Comparison of ENCODE assay signal across 8 mouse cellular contexts in genomic region chr11:98789824-98790223, GRCm38 (mm10). TPM values are rescaled to one million over a fixed set of nuclear protein-coding genes. Genes with fewer than 3 reads are reported as not detected.
A peak's percentile ranks its signal among the peaks of the same experiment; 100 is the strongest.
DNase-seq lines count a peak whose midpoint lies in the region; ATAC-seq and TF ChIP-seq lines count a peak whose summit lies in the region.

No protein-coding gene starts in this region.

- no peak for ATAC-seq in kidney, postnatal 0 days (replicated peaks; ENCODE audit: low FRiP score, low read depth)
- ATAC-seq in embryonic facial prominence, embryonic 15.5 days (ENCODE audit: insufficient number of reproducible peaks, low FRiP score, low TSS enrichment, low read depth): no peak
- no peak for ATAC-seq in limb, embryonic 11.5 days (ENCODE audit: insufficient number of reproducible peaks, low FRiP score, low TSS enrichment, low read depth)
- no peak for ATAC-seq in neural tube, embryonic 14.5 days (ENCODE audit: low read depth)
- no peak for ATAC-seq in frontal cortex, adult (ENCODE audit: low TSS enrichment)

- H3K36me3 ChIP-seq in kidney, postnatal 0 days (ENCODE audit: insufficient read depth, low read length): no peaks in the 10 kb centered on the region
- H3K36me3 ChIP-seq in embryonic facial prominence, embryonic 15.5 days: no peaks in the 10 kb centered on the region
- H3K36me3 ChIP-seq in limb, embryonic 11.5 days (ENCODE audit: control insufficient read depth, insufficient read depth, low read length): no peaks in the 10 kb centered on the region
- no peaks in the 10 kb centered on the region for H3K36me3 ChIP-seq in neural tube, embryonic 14.5 days (ENCODE audit: control insufficient read depth, insufficient read depth, low read length)

- peak overlapping the region; percentile 60; the same call in 1 of the 2 replicates for H3K9ac ChIP-seq in kidney, postnatal 0 days (ENCODE audit: low read depth, low read length)
- H3K9ac ChIP-seq in embryonic facial prominence, embryonic 15.5 days: no peak overlapping the region
- no peak overlapping the region for H3K9ac ChIP-seq in limb, embryonic 11.5 days (ENCODE audit: low read length)
- no peak overlapping the region for H3K9ac ChIP-seq in neural tube, embryonic 14.5 days (replicated peaks; ENCODE audit: low read depth, low read length)

- peak overlapping the region; percentile 44 for H3K4me3 ChIP-seq in kidney, postnatal 0 days (replicated peaks; ENCODE audit: low read depth, low read length)
- peak overlapping the region; percentile 54 for H3K4me3 ChIP-seq in embryonic facial prominence, embryonic 15.5 days (replicated peaks)
- peak overlapping the region; percentile 48; the same call in 1 of the 2 replicates for H3K4me3 ChIP-seq in limb, embryonic 11.5 days (ENCODE audit: low read depth, low read length)
- no peak overlapping the region; the same call in 1 of the 2 replicates for H3K4me3 ChIP-seq in neural tube, embryonic 14.5 days (ENCODE audit: low read depth, low read length)

- H3K27ac ChIP-seq in kidney, postnatal 0 days: peak overlapping the region; percentile 77
- H3K27ac ChIP-seq in embryonic facial prominence, embryonic 15.5 days (replicated peaks): peak overlapping the region; percentile 89
- no peak overlapping the region for H3K27ac ChIP-seq in limb, embryonic 11.5 days (replicated peaks; ENCODE audit: low read depth, low read length)
- H3K27ac ChIP-seq in neural tube, embryonic 14.5 days (ENCODE audit: low read depth, low read length): no peak overlapping the region

- no peak for TF ChIP-seq CTCF in kidney, postnatal 0 days (IDR thresholded peaks at IDR 0.05; ENCODE audit: low read depth)

- 37% methylated on average over 5 of the region's 5 CpGs for WGBS in kidney, postnatal 0 days
- WGBS in embryonic facial prominence, embryonic 15.5 days: 31% methylated on average over 5 of the region's 5 CpGs
- WGBS in limb, embryonic 11.5 days: 35% methylated on average over 5 of the region's 5 CpGs
- WGBS in neural tube, embryonic 14.5 days: 46% methylated on average over 5 of the region's 5 CpGs

- H3K4me1 ChIP-seq in kidney, postnatal 0 days (replicated peaks; ENCODE audit: insufficient read depth, low read length): peaks cover 35% of the 10 kb centered on the region
- H3K4me1 ChIP-seq in embryonic facial prominence, embryonic 15.5 days: peaks cover 41% of the 10 kb centered on the region
- H3K4me1 ChIP-seq in limb, embryonic 11.5 days (ENCODE audit: control insufficient read depth, insufficient read depth, low read length): peaks cover 33% of the 10 kb centered on the region
- peaks cover 15% of the 10 kb centered on the region for H3K4me1 ChIP-seq in neural tube, embryonic 14.5 days (ENCODE audit: control insufficient read depth, insufficient read depth, low read length)

- H3K27me3 ChIP-seq in kidney, postnatal 0 days (ENCODE audit: insufficient read depth, low read length): no peaks in the 10 kb centered on the region
- H3K27me3 ChIP-seq in embryonic facial prominence, embryonic 15.5 days: no peaks in the 10 kb centered on the region
- H3K27me3 ChIP-seq in limb, embryonic 11.5 days (ENCODE audit: control insufficient read depth, insufficient read depth, low read length): no peaks in the 10 kb centered on the region
- H3K27me3 ChIP-seq in neural tube, embryonic 14.5 days (ENCODE audit: control insufficient read depth, insufficient read depth, low read length): no peaks in the 10 kb centered on the region

- peak overlapping the region; percentile 91 for H3K4me2 ChIP-seq in kidney, postnatal 0 days (ENCODE audit: low read length)
- peak overlapping the region; percentile 91 for H3K4me2 ChIP-seq in embryonic facial prominence, embryonic 15.5 days (replicated peaks)
- H3K4me2 ChIP-seq in limb, embryonic 11.5 days (ENCODE audit: low read depth, severe bottlenecking): peak overlapping the region; percentile 89; the same call in 1 of the 2 replicates
- peak overlapping the region; percentile 78 for H3K4me2 ChIP-seq in neural tube, embryonic 14.5 days (ENCODE audit: low read depth, low read length)

- DNase-seq in kidney, postnatal 0 days (ENCODE audit: low spot score): no peak
- no peak for DNase-seq in kidney, postnatal 36 days
- DNase-seq in limb, embryonic 11.5 days (ENCODE audit: low spot score): no peak
- no peak for DNase-seq in left cerebral cortex, adult 18-20 months (ENCODE audit: low spot score in 2 of 2)
- DNase-seq in frontal cortex, postnatal 10 days (ENCODE audit: low spot score in 2 of 2): no peak

- H3K9me3 ChIP-seq in kidney, postnatal 0 days (replicated peaks; ENCODE audit: low read length): no peaks in the 10 kb centered on the region
- no peaks in the 10 kb centered on the region for H3K9me3 ChIP-seq in embryonic facial prominence, embryonic 15.5 days (replicated peaks)
- no peaks in the 10 kb centered on the region for H3K9me3 ChIP-seq in limb, embryonic 11.5 days (ENCODE audit: control insufficient read depth, low read length)
- no peaks in the 10 kb centered on the region for H3K9me3 ChIP-seq in neural tube, embryonic 14.5 days (ENCODE audit: control insufficient read depth, low read length)

RNA-seq across cellular contexts. Expression of gene Msl1, which starts 5.5 kb away (rescaled TPM):
- 17.8 and 19.3 TPM in 2 replicates for polyA plus RNA-seq in kidney, postnatal 0 days (2015; fragmentation: Nextera tagmentation; extraction: Ambion mirVana)
- 28.7 and 30.4 TPM in 2 replicates for polyA plus RNA-seq in embryonic facial prominence, embryonic 15.5 days (2015; fragmentation: Nextera tagmentation; extraction: Ambion mirVana)
- 24.6 and 25.6 TPM in 2 replicates for polyA plus RNA-seq in limb, embryonic 11.5 days (2014; fragmentation: Nextera tagmentation; extraction: Ambion mirVana)
- 24.2 and 26.9 TPM in 2 replicates for polyA plus RNA-seq in neural tube, embryonic 14.5 days (2014; fragmentation: Nextera tagmentation; extraction: Ambion mirVana)
- total RNA-seq in left cerebral cortex, adult 18-20 months (2021): 100 to 1,000 TPM; 182 to 185 TPM

RNA-seq across cellular contexts. Expression of gene Nr1d1, which starts 14.7 kb away (rescaled TPM):
- polyA plus RNA-seq in kidney, postnatal 0 days (2015; fragmentation: Nextera tagmentation; extraction: Ambion mirVana): 3.1 and 3.5 TPM in 2 replicates
- 1.7 and 1.8 TPM in 2 replicates for polyA plus RNA-seq in embryonic facial prominence, embryonic 15.5 days (2015; fragmentation: Nextera tagmentation; extraction: Ambion mirVana)
- polyA plus RNA-seq in limb, embryonic 11.5 days (2014; fragmentation: Nextera tagmentation; extraction: Ambion mirVana): 1.0 and 1.1 TPM in 2 replicates
- 3.8 and 3.9 TPM in 2 replicates for polyA plus RNA-seq in neural tube, embryonic 14.5 days (2014; fragmentation: Nextera tagmentation; extraction: Ambion mirVana)
- total RNA-seq in left cerebral cortex, adult 18-20 months (2021): 100 to 1,000 TPM in 1 of 2 experiments, 10 to 100 TPM in 1; 87.2 to 122 TPM

RNA-seq across cellular contexts. Expression of gene Casc3, which starts 14.9 kb away (rescaled TPM):
- 24.6 and 25.7 TPM in 2 replicates for polyA plus RNA-seq in kidney, postnatal 0 days (2015; fragmentation: Nextera tagmentation; extraction: Ambion mirVana)
- 37.0 and 42.2 TPM in 2 replicates for polyA plus RNA-seq in embryonic facial prominence, embryonic 15.5 days (2015; fragmentation: Nextera tagmentation; extraction: Ambion mirVana)
- 44.9 and 51.1 TPM in 2 replicates for polyA plus RNA-seq in limb, embryonic 11.5 days (2014; fragmentation: Nextera tagmentation; extraction: Ambion mirVana)
- 47.9 and 54.1 TPM in 2 replicates for polyA plus RNA-seq in neural tube, embryonic 14.5 days (2014; fragmentation: Nextera tagmentation; extraction: Ambion mirVana)
- total RNA-seq in left cerebral cortex, adult 18-20 months (2021): 10 to 100 TPM; 53.0 to 57.3 TPM

RNA-seq across cellular contexts. Expression of gene Rapgefl1, which starts 46.8 kb away (rescaled TPM):
- polyA plus RNA-seq in kidney, postnatal 0 days (2015; fragmentation: Nextera tagmentation; extraction: Ambion mirVana): 0.77 and 1.0 TPM in 2 replicates
- polyA plus RNA-seq in embryonic facial prominence, embryonic 15.5 days (2015; fragmentation: Nextera tagmentation; extraction: Ambion mirVana): 13.0 and 13.9 TPM in 2 replicates
- polyA plus RNA-seq in limb, embryonic 11.5 days (2014; fragmentation: Nextera tagmentation; extraction: Ambion mirVana): 2.2 and 2.8 TPM in 2 replicates
- polyA plus RNA-seq in neural tube, embryonic 14.5 days (2014; fragmentation: Nextera tagmentation; extraction: Ambion mirVana): 13.9 and 18.6 TPM in 2 replicates
- 100 to 1,000 TPM; 133 to 139 TPM for total RNA-seq in left cerebral cortex, adult 18-20 months (2021)

RNA-seq across cellular contexts. Expression of gene Thra, which starts 49.4 kb away (rescaled TPM):
- 26.1 TPM in 2 replicates for polyA plus RNA-seq in kidney, postnatal 0 days (2015; fragmentation: Nextera tagmentation; extraction: Ambion mirVana)
- polyA plus RNA-seq in embryonic facial prominence, embryonic 15.5 days (2015; fragmentation: Nextera tagmentation; extraction: Ambion mirVana): 51.0 and 51.2 TPM in 2 replicates
- polyA plus RNA-seq in limb, embryonic 11.5 days (2014; fragmentation: Nextera tagmentation; extraction: Ambion mirVana): 16.5 and 17.7 TPM in 2 replicates
- 148 and 186 TPM in 2 replicates for polyA plus RNA-seq in neural tube, embryonic 14.5 days (2014; fragmentation: Nextera tagmentation; extraction: Ambion mirVana)
- 100 to 1,000 TPM; 708 to 832 TPM for total RNA-seq in left cerebral cortex, adult 18-20 months (2021)

Comparison
In these comparisons a context has a peak if more than half of its experiments do, and no peak if none do; other contexts are left out.
1. H3K27ac ChIP-seq: peak in kidney, postnatal 0 days (single experiment) and embryonic facial prominence, embryonic 15.5 days (single experiment); none in limb, embryonic 11.5 days (single experiment) and neural tube, embryonic 14.5 days (single experiment).
2. Peak in every context shown above with its lines, with median percentiles within 50 percentile points of each other: H3K4me2 ChIP-seq.